Mouse (Mus musculus) left cerebral cortex, adult 6 months (tissue): ENCODE data around the gene Krtap1-5. TPM values are rescaled to one million over a fixed set of nuclear protein-coding genes. Genes with fewer than 3 reads are reported as not detected.

Source experiments
- long read RNA-seq, 2 experiments: library from polyadenylated mRNA; unstranded; transcript quantifications; one replicate each; pipeline ENCODE4 v2.0.0; 2019 to 2020
- polyA plus RNA-seq: library from polyadenylated mRNA; unstranded; fragments of <200 nt; fragmentation: Nextera tagmentation; gene quantifications from 2 replicates; pipeline ENCODE4 v1.2.3, GENCODE M21; 2021

Krtap1-5 gene
- not detected in 2 replicates for polyA plus RNA-seq
- long read RNA-seq, experiment 1, result 0 reads
- long read RNA-seq, experiment 2, result 0 reads

GRCm38 (mm10) chr11:99580636-99581035 is at the start of gene Krtap1-5:
TSS of gene Krtap1-5 (minus strand) at chr11:99581016.

GRCm38 (mm10) chr11:99628138-99628537 is 47.3 kb upstream of the Krtap1-5 start, which contains the start of gene Krtap4-1:
TSS of gene Krtap4-1 (minus strand) at chr11:99628238.

GRCm38 (mm10) chr11:99620335-99620734 is 39.5 kb upstream of the Krtap1-5 start, which contains the start of gene Gm11562:
TSS of gene Gm11562 (minus strand) at chr11:99620435.

GRCm38 (mm10) chr11:99614796-99615363 is 34.1 kb upstream of the Krtap1-5 start, which contains the start of gene Krtap2-4:
TSS of gene Krtap2-4 (minus strand) at chr11:99614846.

GRCm38 (mm10) chr11:99610089-99610488 is 29.3 kb upstream of the Krtap1-5 start, which contains the start of gene Gm11937:
TSS of gene Gm11937 (minus strand) at chr11:99610189.

GRCm38 (mm10) chr11:99603208-99603607 is 22.4 kb upstream of the Krtap1-5 start, which contains the start of gene Gm11938:
TSS of gene Gm11938 (minus strand) at chr11:99603308.

GRCm38 (mm10) chr11:99597742-99598141 is 16.9 kb upstream of the Krtap1-5 start, which contains the start of gene Krtap9-3:
TSS of gene Krtap9-3 (minus strand) at chr11:99598105.

GRCm38 (mm10) chr11:99590981-99591380 is 10.2 kb upstream of the Krtap1-5 start, which contains the start of gene Krtap1-3:
TSS of gene Krtap1-3 (minus strand) at chr11:99591339.

GRCm38 (mm10) chr11:99583245-99583704 is 2.5 kb upstream of the Krtap1-5 start, which contains the start of gene Krtap1-4:
TSS of gene Krtap1-4 (minus strand) at chr11:99583654.

GRCm38 (mm10) chr11:99566530-99566929 is 14.3 kb downstream of the Krtap1-5 start, which contains the start of gene Krtap3-1:
TSS of gene Krtap3-1 (minus strand) at chr11:99566630.

GRCm38 (mm10) chr11:99559366-99559765 is 21.4 kb downstream of the Krtap1-5 start, which contains the start of gene Gm11939:
TSS of gene Gm11939 (minus strand) at chr11:99559466.

GRCm38 (mm10) chr11:99556753-99557152 is 24.1 kb downstream of the Krtap1-5 start, which contains the start of gene Krtap3-2:
TSS of gene Krtap3-2 (minus strand) at chr11:99556853.

GRCm38 (mm10) chr11:99550765-99551164 is 30.1 kb downstream of the Krtap1-5 start, which contains the start of gene Krtap3-3:
TSS of gene Krtap3-3 (minus strand) at chr11:99550865.

Other genes starting within 250 kb of the Krtap1-5 start
- 0.05 TPM in 1 of 2 replicates, not detected in the other for gene Krt26, start 243.1 kb downstream of the Krtap1-5 start, polyA plus RNA-seq
- not detected in 2 replicates for gene Krt27, start 229.9 kb downstream of the Krtap1-5 start, polyA plus RNA-seq
- gene Krt28, start 206.1 kb downstream of the Krtap1-5 start, polyA plus RNA-seq, result 0.13 and 0.16 TPM in 2 replicates
- gene Krt10, start 191.7 kb downstream of the Krtap1-5 start, polyA plus RNA-seq, result 39.1 and 40.8 TPM in 2 replicates
- 21.1 and 24.0 TPM in 2 replicates for gene Krt12, start 158.8 kb downstream of the Krtap1-5 start, polyA plus RNA-seq
- gene Krt20, start 142.9 kb downstream of the Krtap1-5 start, polyA plus RNA-seq, result 0.43 TPM in 1 of 2 replicates, not detected in the other
- not detected in 2 replicates for gene Krt23, start 87.9 kb downstream of the Krtap1-5 start, polyA plus RNA-seq
- gene Krt39, start 59.7 kb downstream of the Krtap1-5 start, polyA plus RNA-seq, result not detected in 2 replicates
- not detected in 2 replicates for gene Krt40, start 37.9 kb downstream of the Krtap1-5 start, polyA plus RNA-seq
- gene Krtap3-3, start 30.2 kb downstream of the Krtap1-5 start, polyA plus RNA-seq, result not detected in 2 replicates
- not detected in 2 replicates for gene Krtap3-2, start 24.2 kb downstream of the Krtap1-5 start, polyA plus RNA-seq
- not detected in 2 replicates for gene Gm11939, start 21.6 kb downstream of the Krtap1-5 start, polyA plus RNA-seq
- not detected in 2 replicates for gene Krtap3-1, start 14.4 kb downstream of the Krtap1-5 start, polyA plus RNA-seq
- gene Krtap1-4, start 2.6 kb upstream of the Krtap1-5 start, polyA plus RNA-seq, result not detected in 2 replicates
- gene Krtap1-3, start 10.3 kb upstream of the Krtap1-5 start, polyA plus RNA-seq, result not detected in 2 replicates
- gene Krtap9-3, start 17.1 kb upstream of the Krtap1-5 start, polyA plus RNA-seq, result not detected in 2 replicates
- not detected in 2 replicates for gene Gm11938, start 22.3 kb upstream of the Krtap1-5 start, polyA plus RNA-seq
- gene Gm11937, start 29.2 kb upstream of the Krtap1-5 start, polyA plus RNA-seq, result not detected in 2 replicates
- gene Krtap2-4, start 33.8 kb upstream of the Krtap1-5 start, polyA plus RNA-seq, result not detected in 2 replicates
- not detected in 2 replicates for gene Gm11562, start 39.4 kb upstream of the Krtap1-5 start, polyA plus RNA-seq
- not detected in 2 replicates for gene Krtap4-1, start 47.2 kb upstream of the Krtap1-5 start, polyA plus RNA-seq
- gene Krtap4-2, start 54.1 kb upstream of the Krtap1-5 start, polyA plus RNA-seq, result not detected in 2 replicates
- gene Krtap4-7, start 63.1 kb upstream of the Krtap1-5 start, polyA plus RNA-seq, result not detected in 2 replicates
- not detected in 2 replicates for gene Gm11555, start 69.2 kb upstream of the Krtap1-5 start, polyA plus RNA-seq
- gene Gm11563, start 77.9 kb upstream of the Krtap1-5 start, polyA plus RNA-seq, result not detected in 2 replicates
- not detected in 2 replicates for gene Krtap4-6, start 84.9 kb upstream of the Krtap1-5 start, polyA plus RNA-seq
- gene Gm14190, start 109.7 kb upstream of the Krtap1-5 start, polyA plus RNA-seq, result not detected in 2 replicates
- gene Gm14180, start 153.3 kb upstream of the Krtap1-5 start, polyA plus RNA-seq, result not detected in 2 replicates
- gene Gm11595, start 191.9 kb upstream of the Krtap1-5 start, polyA plus RNA-seq, result not detected in 2 replicates
- gene Krtap4-8, start 199.7 kb upstream of the Krtap1-5 start, polyA plus RNA-seq, result not detected in 2 replicates
- gene Krtap4-9, start 204.2 kb upstream of the Krtap1-5 start, polyA plus RNA-seq, result not detected in 2 replicates
- not detected in 2 replicates for gene Gm11596, start 212.5 kb upstream of the Krtap1-5 start, polyA plus RNA-seq
- not detected in 2 replicates for gene Gm11569, start 217.9 kb upstream of the Krtap1-5 start, polyA plus RNA-seq
- gene Gm11554, start 223.4 kb upstream of the Krtap1-5 start, polyA plus RNA-seq, result not detected in 2 replicates
- not detected in 2 replicates for gene Krtap4-13, start 228.9 kb upstream of the Krtap1-5 start, polyA plus RNA-seq
- gene Gm11564, start 234.7 kb upstream of the Krtap1-5 start, polyA plus RNA-seq, result not detected in 2 replicates